ENCODE assay signal across 32 mouse cellular contexts in the genomic region with DNA sequence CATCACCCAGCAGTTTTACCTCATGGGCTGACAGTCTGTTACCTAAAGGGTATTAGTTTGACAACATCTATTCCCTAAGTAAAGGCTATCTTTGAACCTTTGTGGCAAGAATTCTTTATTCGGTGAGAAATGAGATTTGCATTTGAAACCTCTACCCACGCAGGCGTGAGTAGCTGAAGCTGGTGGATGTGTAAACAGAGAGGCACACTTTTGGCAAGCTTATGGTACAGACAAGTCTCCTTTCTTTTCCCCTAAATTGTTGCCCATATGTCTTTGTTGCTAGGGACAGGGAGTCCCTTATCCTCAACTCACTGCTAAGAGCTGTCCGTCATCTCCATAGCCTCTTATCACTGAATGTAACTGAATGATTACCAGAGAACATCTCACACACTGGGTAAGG. TPM values are rescaled to one million over a fixed set of nuclear protein-coding genes. Genes with fewer than 3 reads are reported as not detected.
"Had no signal": no experiment of that assay in that cellular context is flagged by ENCODE, and none has a peak within 500 bp of the region (broad histone marks: within the 10 kb centered on the region; RNA-seq: fewer than 3 reads in every experiment).

No protein-coding gene starts in this region.

- H3K27me3 ChIP-seq: limb, embryonic 12.5 days; limb, embryonic 13.5 days; limb, embryonic 15.5 days; liver, embryonic 12.5 days; liver, embryonic 13.5 days; liver, embryonic 15.5 days; lung, embryonic 15.5 days; megakaryocyte, embryonic 14.5 days; midbrain, embryonic 12.5 days; midbrain, embryonic 13.5 days; midbrain, embryonic 15.5 days; neural tube, embryonic 12.5 days; neural tube, embryonic 13.5 days had no signal

- H3K4me1 ChIP-seq: limb, embryonic 10.5 days; limb, embryonic 12.5 days; limb, embryonic 13.5 days; limb, embryonic 15.5 days; liver, embryonic 12.5 days; liver, embryonic 13.5 days; liver, embryonic 15.5 days; lung, embryonic 15.5 days; megakaryocyte, embryonic 14.5 days; midbrain, embryonic 10.5 days; midbrain, embryonic 12.5 days; neural tube, embryonic 12.5 days had no signal

- H3K4me2 ChIP-seq: limb, embryonic 12.5 days; limb, embryonic 13.5 days; limb, embryonic 15.5 days; liver, embryonic 11.5 days; liver, embryonic 12.5 days; liver, embryonic 13.5 days; liver, embryonic 15.5 days; lung, embryonic 14.5 days; lung, embryonic 15.5 days; midbrain, embryonic 11.5 days; midbrain, embryonic 12.5 days; midbrain, embryonic 13.5 days; midbrain, embryonic 15.5 days; neural tube, embryonic 12.5 days; neural tube, embryonic 13.5 days had no signal

- H3K27ac ChIP-seq: limb, embryonic 10.5 days; limb, embryonic 12.5 days; limb, embryonic 13.5 days; limb, embryonic 15.5 days; liver, embryonic 12.5 days; liver, embryonic 13.5 days; liver, embryonic 14.5 days; liver, embryonic 15.5 days; lung, embryonic 15.5 days; macrophage; midbrain, embryonic 10.5 days; midbrain, embryonic 12.5 days; midbrain, embryonic 13.5 days; midbrain, embryonic 15.5 days; neural tube, embryonic 12.5 days; neural tube, embryonic 13.5 days had no signal

- H3K36me3 ChIP-seq: limb, embryonic 10.5 days; limb, embryonic 12.5 days; liver, embryonic 12.5 days; liver, embryonic 13.5 days; liver, embryonic 15.5 days; lung, embryonic 15.5 days; midbrain, embryonic 15.5 days had no signal

- H3K9ac ChIP-seq: limb, embryonic 12.5 days; limb, embryonic 13.5 days; limb, embryonic 15.5 days; liver, embryonic 12.5 days; liver, embryonic 13.5 days; liver, embryonic 14.5 days; liver, embryonic 15.5 days; liver, postnatal 0 days; lung, embryonic 14.5 days; lung, embryonic 15.5 days; midbrain, embryonic 12.5 days; midbrain, embryonic 13.5 days; midbrain, embryonic 15.5 days; neural tube, embryonic 12.5 days; neural tube, embryonic 13.5 days had no signal

- H3K4me3 ChIP-seq: limb, embryonic 10.5 days; limb, embryonic 12.5 days; limb, embryonic 13.5 days; limb, embryonic 15.5 days; liver, embryonic 12.5 days; liver, embryonic 13.5 days; liver, embryonic 15.5 days; lung, embryonic 15.5 days; midbrain, embryonic 10.5 days; midbrain, embryonic 12.5 days; midbrain, embryonic 13.5 days; midbrain, embryonic 15.5 days; myocyte; neural tube, embryonic 12.5 days; neural tube, embryonic 13.5 days had no signal

- ATAC-seq: liver, embryonic 12.5 days; liver, postnatal 0 days; lung, postnatal 0 days; midbrain, embryonic 13.5 days; midbrain, embryonic 15.5 days had no signal

- DNase-seq: left cerebral cortex, postnatal 4 days; liver; liver, embryonic 13.5 days; liver, postnatal 0 days; lung, adult 18-20 months; lung, adult 2 months; lung, embryonic 14.5 days; lung, postnatal 10 days; lung, postnatal 14 days; lung, postnatal 36 days; lung, postnatal 4 days; midbrain, embryonic 14.5 days had no signal

RNA-seq across cellular contexts. Expression of a gene that starts 21.3 kb away (rescaled TPM):
- polyA plus RNA-seq: macrophage, myocyte had no signal
